Mouse (Mus musculus): ENCODE measurements around the gene Lypd9.
"Not testable (repeated sequence)": the region's sequence is repeated elsewhere in the genome, so short reads cannot be mapped to it uniquely, and the experiment has no call there.

Lypd9 gene

DNA sequence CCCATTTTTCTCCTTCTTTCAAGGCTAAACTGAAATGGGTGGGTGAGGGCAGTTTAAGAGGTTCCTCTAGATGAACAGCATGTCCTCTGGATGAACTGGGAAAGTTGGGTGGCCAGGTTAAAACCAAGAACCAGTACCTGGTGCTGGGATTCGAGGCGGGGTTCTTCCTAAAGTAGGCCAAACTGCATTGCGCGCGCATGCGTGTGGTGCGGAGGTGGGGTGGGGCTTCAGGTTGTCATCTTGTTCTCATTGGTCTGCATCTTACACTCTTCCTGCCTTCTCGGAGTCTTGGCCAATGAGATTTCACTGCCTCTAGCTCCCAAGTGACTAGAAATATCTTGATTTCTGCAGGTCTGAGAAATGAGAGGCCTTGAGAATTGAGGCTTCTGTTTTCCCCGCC lies at the start of gene Lypd9:
Gene Lypd9, minus strand, starts transcription at position 165 of the 400 bp plus-strand sequence.
- no peak for DNase-seq

- DNase-seq: not testable (repeated sequence)
Observed at GRCm38 (mm10) chr11:58502472-58502871, 49.7 kb upstream of the Lypd9 start, which contains the start of gene Olfr331. Gene Olfr331, minus strand, starts transcription at chr11:58502572.

DNA sequence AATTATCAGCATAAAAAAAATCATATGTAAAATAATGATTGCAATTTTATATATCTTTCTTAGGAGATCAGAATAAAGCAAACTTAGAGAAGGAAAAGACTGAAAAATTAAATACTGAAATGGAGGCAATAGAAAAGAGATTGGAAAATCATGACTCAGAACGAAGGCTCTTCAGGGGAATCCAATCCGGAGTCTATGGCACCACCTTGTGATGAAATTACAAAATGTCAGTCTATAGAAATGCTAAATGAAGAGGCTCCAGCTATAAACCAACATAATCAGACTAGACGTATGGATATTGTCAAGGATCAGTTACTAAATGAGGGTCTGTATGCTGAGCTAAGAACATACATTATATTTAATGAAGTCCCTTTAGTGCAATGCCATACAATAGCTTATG lies 46.6 kb upstream of the Lypd9 start:
- no peak for DNase-seq

DNA sequence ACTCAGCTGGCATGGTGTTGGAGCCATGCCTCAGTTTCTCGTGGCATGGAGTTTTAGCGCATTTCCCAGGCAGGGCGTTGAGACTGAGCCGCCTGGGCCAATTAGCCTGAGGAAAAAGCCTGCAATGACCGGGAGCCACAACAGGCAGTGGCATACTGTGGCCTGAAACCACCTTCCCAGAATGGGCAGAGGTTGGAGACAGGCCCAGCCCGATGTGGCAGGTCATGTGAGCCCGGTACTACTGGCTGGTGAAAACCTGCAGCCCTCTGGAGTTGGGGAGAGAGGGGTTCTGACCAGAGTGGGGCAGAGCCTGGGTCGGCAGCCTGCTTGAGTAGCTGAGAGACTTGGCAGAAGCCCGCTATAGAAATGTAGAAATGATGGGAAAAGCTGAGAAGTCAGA lies 46.0 kb upstream of the Lypd9 start:
- DNase-seq: no peak

DNA sequence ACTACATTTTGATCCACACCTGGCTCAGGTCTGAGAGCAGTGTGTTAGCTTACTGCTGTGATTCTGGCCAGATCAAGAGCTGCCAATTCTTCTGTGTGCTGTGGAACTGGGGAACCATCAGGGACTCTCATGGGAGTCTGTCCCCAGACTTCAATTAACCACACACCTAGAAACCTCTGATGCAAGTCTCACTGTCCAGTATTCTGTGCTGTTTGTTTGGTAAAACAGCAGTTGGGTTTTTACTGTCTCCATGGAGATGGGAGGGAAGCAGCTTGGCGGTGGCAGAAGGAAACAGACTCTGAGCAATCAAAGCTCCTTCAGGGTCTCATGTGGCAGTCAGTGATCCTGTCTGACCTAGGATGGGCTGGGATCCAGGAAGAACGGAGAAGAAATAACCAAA lies 39.7 kb upstream of the Lypd9 start, which contains the start of gene Olfr332:
Gene Olfr332, minus strand, starts transcription at position 101 of the 400 bp plus-strand sequence.
- DNase-seq: no peak

DNA sequence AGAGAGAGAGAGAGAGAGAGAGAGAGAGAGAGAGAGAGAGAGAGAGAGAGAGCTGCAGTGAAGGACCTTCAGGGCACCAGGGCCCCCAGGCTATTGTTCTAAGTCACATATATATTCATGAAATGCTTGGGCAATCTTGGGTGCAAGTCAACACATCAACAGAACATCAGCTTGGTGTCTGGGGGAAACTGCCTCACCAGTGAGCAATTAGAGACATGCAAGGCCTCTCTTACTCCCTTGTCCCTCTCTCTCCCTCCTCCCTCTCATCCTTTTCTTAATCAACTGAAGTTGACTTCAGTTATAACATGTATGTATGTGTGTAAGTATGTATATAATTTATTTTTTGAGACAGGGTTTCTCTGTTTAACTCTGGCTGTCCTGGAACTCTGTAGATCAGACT lies 9.4 kb upstream of the Lypd9 start, which contains the start of gene Olfr30:
Gene Olfr30, minus strand, starts transcription at position 101 of the 400 bp plus-strand sequence.
- no peak for DNase-seq

GRCm38 (mm10) chr11:58453592-58453991 lies 869 bp upstream of the Lypd9 start:
- DNase-seq: no peak

- DNase-seq: no peak
Observed at GRCm38 (mm10) chr11:58437866-58438265, 14.9 kb downstream of the Lypd9 start.

DNA sequence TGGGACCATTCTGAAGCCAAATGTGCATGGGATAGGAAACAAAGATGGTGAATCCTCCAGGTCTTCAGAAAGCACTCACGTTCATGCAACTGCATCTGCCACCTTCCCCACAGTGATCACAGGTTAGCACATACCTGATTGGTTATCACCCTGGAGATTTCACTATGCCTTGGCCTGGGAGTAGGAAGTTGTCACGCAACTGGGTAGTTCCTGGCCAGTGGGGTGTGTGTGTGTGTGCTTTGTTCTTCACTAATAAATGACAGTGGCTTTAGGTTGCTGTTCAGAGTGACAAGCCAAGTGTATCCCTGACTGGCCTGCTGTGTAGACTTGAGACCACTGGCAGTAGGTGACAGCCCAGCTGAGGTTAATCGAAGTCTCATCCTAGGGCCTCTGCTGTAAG lies 20.5 kb downstream of the Lypd9 start, which contains the start of gene Gm12253:
Gene Gm12253, plus strand, starts transcription at position 301 of the 400 bp plus-strand sequence.
- DNase-seq: no peak

- DNase-seq: no peak
Observed at GRCm38 (mm10) chr11:58420815-58421214, 31.9 kb downstream of the Lypd9 start, which contains the start of gene 1810065E05Rik. Gene 1810065E05Rik, plus strand, starts transcription at chr11:58421111.

- no peak for DNase-seq
Observed at GRCm38 (mm10) chr11:58418336-58418735, 34.4 kb downstream of the Lypd9 start.

- no peak for DNase-seq
Observed at GRCm38 (mm10) chr11:58408066-58408465, 44.7 kb downstream of the Lypd9 start.

DNA sequence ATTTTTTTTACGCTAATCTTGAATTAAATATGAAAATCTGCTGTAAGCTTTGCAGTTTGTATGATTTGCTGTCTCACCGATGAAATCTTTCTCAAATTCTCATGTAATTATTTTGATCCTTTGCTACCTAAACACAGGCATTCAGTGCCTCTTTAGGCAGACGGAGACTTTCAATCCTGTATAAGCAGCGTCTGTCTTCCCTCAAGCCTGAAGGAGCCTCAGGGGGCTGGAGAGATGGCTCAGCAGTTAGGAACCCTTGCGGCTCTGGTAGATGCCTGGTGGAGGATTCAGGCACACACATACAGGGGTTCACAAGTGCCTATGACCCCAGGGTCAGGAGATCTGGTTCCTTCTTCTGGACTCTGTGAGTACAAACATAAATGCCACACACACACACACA lies 52.1 kb downstream of the Lypd9 start:
- DNase-seq: no peak

- no peak for DNase-seq
Observed at GRCm38 (mm10) chr11:58399985-58400645, 52.6 kb downstream of the Lypd9 start.
